Mouse (Mus musculus) urinary bladder, postnatal 36 days (tissue): Measurements from ENCODE around the gene Unc93b1.

ENCODE experiments used
- DNase-seq, 2 experiments: peaks; one replicate each; pipeline ENCODE4 v3.0.0; 2022; ENCODE audit warnings: low spot score in 2 of 2, mixed read lengths in 1 of 2

Unc93b1 gene

DNA sequence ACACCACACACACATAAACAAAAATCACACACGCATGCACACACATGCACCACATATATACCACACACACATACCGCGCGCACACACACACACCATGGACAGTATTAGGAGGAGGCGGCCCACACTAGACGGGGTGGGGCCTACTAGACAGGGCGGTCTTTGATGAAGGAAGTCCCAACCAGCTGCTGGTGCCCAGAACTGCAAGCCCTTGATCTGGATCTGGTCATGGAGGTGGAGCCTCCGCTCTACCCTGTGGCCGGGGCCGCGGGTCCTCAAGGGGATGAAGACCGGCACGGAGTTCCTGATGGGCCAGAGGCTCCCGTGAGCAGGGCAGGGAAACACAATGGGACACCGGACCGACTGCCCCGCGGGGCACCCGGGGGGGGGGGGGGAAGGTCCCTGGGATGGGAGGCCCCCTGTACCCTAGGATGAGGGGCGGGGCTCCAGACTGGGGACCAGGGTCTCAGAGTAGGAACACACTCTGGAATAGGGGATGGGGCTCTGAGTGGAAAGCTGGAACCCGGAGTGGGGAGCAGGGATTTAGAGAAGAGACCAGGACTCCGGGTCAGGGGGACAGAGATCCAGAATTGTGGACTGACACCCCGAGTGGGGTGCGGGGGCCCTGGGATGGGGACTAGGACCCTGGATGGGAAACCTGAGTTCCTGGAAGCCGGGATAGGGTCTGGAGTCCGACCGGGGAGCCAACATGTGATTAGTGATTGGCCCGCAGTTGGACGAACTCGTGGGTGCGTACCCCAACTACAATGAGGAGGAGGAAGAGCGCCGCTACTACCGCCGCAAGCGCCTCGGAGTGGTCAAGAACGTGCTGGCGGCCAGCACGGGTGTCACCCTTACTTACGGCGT lies at the start of gene Unc93b1:
Gene Unc93b1, plus strand, starts transcription at position 155 of the 864 bp plus-strand sequence.
- DNase-seq, result peak; percentile 52 to 72

DNA sequence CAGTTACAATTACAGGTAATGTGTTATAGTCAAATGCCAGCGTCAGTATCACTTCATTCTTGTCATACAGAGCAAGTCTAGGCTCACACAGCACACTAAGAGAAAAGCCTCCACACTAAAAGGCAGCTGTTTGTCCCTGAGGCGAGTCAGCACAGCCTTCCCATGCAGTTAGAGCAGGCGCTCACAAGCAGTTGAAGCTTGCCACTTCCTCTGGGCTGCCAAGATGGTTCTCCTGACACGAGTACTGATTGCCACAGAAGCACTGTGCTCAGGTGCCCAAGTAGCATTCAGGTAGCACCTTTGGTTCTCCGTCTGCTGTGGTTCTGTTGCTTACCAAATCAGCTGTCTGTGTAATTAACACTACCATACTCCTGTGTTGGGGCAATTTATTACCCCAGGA lies 45.9 kb upstream of the Unc93b1 start:
- DNase-seq, result no peak

DNA sequence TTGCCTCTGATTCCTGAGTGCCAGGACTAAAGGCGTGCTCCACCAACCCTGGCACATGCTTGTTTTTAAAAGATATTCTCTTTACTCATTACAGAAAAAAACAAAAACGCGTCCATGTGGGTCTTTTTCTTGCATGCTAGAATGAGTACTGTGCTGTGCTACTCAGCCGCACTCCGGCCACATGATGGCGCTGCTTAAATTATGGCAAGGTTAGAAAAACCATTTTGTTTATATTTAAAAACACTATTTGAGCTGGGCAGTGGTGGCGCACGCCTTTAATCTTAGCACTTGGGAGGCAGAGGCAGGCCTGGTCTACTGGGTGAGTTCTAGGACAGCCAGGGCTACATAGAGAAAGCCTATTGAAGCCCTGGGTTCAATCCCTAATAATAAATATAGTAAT lies 44.8 kb upstream of the Unc93b1 start:
- no peak for DNase-seq

DNA sequence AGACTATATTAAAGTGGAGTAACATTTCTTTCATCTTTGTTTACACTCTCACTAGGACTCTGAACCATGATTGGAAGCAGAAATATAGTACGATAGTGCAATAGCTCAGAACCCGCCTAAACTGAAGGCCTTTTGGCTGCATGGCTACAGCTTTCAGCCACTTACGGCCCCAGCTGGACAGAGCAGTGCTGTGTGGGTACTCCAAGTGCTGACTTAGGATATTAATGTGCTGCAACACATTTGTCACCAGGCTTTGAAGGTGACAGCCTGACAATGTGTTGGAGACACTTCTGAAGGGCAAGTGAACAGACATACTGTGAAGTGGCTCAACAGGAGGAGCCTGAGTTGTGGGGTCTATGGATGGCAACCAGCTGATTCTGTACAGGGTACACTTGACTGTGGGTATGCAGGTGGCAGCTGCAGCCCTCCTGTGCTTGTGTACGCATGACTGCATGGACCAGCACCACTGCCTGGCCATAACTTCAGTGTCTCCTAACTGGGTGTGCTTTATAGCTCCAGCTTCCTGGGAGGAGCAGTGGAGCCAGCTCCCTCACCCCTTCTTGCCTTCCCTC lies 41.4 kb upstream of the Unc93b1 start:
- DNase-seq, result no peak

DNA sequence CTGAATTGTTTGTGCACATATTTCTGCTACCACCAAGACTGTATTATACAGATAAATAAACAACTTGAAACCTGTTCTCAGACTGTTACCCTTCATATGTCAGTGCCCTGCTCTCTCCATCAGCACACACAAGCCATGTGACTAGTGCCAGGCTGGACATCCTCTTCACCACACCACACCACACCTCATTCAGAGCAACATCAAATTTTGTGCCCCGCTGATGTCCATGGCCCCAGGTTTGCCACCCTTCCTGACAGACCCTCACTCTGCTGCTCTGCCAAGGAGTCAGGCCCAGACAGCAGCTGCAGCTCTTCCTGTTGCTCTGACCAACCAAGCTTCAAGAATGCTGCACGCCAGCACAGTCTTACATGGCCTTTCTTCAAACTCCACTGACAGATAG lies 40.7 kb upstream of the Unc93b1 start:
- DNase-seq, result no peak

DNA sequence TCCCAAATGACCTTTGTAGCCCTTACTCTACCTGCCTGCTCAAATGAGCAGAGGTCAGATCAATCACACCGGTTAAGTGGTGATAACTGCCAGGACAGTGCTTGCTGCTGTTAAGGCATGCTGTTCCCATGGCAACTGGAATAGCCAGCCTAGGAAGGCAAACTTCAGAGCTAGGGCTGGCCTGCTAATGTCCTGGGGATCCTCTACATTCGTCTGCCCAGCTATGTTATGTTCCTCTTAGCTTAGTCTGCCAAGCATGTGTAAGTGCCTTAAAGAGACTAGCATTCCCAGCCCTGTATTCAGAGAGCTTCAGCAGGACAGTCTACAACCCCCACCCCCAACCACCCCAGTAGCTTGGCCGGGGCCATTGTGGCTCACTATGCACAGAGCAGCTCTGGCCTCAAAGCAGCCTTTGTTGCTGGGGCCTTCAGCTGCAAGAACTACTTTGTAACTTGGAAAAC lies 39.8 kb upstream of the Unc93b1 start:
- DNase-seq, result no peak

DNA sequence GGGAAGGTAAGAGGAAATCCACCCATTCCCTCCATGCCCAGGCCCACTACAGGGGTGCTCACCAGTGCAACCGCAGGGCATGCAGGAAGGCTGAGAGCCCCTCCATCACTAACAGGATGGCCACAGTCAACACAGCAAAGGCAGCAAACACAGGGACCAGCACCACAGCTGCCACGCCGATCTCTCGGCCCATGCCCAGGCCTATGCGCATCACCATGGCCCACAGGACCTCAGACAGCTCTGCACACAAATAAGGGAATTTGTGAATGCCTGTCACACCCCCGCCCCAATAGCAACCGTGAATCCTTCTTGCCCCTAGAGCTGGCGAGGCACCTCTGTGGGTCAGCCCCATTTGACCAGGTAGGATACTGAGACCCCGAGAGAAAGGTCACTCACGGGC lies 38.8 kb upstream of the Unc93b1 start:
- no peak for DNase-seq

DNA sequence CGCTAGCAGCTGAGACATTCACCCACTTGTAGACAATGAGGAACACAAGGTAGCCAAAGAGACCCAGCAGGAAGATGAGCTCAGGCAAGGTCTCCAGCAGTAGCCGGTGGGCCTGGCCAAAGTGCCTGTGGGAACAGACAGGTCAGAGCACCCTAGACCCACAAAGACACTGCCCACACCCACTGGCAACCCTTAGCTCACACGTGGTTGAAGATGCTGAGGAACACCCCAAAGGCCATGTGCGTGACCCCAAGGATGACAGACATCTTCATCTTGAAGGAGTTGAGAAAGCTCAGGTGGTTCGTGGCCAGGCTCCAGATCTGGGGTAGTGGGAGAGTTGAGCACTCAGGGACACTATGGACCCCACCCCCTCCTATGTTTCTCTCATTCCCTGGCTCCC lies 37.4 kb upstream of the Unc93b1 start:
- DNase-seq, result no peak

DNA sequence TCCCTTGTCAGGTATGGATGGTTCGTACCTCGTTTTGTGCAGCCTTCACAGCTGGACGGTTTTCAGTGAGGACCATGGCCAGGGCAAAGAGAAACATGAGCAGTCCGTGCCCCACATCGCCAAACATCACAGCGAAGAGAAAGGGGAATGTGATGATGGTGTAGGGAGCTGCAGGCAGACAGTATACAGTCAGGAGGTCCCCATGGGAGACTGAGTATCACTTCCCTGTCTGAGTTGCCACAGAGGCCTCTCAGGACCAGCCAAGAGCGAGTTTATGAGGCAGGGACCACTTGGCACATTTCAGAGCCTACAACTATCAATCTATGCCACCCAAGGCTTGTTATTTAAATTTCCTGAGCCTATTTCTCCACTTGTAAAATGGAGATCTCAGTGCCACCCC lies 36.0 kb upstream of the Unc93b1 start:
- DNase-seq, result no peak

DNA sequence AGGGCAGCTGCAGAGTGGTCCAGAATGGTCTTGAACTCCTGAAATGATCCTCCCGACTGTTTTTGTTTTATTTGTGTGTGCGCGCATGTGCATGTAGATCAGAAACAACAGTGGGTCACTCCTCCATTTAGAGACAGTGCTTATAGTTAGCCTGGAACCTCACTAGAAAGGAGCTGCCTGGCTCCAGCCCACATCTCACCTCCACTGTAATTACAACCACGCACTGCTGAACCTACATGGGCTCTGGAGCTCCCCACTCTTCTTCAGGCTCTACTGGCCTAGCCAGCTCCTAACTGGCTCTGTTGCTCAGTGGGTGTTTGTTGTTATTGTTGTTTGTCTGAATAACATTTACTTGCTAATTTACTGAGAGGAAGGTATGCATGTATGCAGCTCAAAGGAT lies 35.4 kb upstream of the Unc93b1 start:
- DNase-seq, result no peak

DNA sequence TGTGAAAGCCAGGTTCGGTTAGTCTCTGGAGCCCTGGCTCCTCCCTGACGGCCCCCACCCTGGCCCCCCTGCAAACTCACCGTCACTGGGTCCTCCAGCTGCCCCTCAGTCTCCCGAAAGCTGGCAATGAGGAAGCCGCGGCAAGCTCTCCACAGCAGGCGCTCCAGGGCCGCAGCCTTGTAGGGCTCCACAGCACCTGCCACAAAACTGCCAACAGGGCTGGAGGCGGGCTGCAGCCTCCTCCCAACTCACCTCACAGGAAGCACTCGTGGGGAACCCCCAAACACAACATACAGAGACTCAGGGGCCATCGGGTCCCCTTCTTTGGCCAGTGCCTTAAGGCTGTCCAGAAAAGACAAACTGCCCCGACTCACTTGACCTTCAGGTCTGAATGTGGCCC lies 32.0 kb upstream of the Unc93b1 start:
- DNase-seq, result no peak

DNA sequence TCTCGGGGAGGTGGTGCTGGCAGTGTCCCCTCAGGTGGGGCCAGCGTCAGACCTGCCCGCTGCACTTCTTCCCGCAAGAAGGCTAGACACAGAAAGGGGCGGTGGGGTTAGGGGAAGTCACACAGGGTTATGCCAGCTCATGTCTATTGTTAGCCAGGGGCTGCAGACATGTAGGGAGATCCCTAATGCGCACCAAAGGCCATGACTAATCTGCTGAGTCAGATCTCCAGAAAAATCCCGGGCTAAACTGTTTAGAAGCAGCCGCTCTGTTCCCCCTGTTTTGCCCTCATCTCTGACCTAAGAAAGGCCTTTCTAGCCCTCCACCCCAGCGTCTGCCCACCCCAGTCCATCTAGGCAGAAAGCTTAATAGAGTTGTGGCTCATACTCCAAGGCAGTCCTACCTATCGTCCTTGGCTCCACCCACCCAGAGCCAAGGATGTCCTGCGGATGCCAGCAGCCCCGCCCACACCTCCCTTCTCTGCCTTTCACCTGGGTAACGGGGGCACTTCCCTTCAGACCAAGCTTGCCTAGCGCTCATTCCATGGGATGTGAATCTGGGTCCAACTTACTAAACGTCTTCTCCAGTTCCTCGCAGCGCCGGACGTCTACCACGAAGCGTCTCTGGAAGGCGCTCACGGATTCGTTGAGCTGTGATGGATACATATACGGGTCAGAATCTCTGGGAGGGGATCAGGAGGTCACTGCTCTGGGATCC lies 31.2 kb upstream of the Unc93b1 start:
- DNase-seq, result no peak

DNA sequence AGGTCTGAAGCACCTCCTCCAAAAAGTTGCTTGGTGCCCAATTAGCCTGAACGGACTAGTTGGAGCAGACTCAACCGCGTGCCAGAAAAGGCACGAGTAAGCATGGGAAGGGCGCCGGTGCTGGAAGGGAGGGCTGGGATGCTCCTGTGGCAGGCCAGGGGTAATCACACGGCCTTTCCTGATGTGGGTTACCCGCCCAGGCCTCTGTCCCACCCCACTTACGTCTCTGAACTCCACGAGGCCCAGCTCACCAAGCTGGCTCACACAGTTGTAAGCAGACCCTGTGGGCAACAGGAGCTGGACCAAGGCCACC lies 30.7 kb upstream of the Unc93b1 start:
- no peak for DNase-seq

DNA sequence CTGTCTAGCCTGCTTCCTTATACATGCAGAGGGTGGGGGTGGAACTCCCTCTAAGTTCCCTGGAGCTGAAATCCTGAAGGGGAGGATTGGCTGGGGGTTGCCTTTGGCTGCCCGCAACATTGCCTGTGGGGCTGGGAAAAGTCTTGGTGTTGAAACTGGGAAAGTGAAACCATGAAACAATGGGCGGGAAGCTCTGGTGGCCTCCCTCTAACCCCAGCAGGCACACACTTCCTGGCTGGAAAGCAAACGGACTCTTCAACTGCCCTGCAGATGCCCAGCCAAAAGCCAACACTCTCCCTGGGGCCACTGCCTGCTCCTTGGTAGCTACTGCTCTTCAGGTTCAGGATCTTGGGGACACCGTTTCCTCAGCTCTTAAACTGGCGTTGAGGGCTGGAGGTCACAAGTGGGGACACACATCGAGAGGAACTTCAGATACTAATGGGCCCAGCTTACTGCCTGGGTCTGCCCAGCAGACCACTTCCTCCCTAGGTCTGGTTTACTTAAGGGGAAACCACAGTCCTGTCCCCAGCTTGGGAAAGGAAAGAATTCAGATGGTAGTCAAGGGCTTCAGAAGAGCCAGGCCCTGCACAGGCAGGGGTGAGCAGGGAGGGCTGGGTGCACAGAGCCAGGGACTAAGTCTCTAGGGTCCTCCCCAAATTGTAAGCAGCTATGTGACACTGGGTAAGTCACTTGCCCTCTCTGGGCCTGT lies 29.6 kb upstream of the Unc93b1 start:
- peak in 1 of 2 experiments; percentile 56 for DNase-seq

DNA sequence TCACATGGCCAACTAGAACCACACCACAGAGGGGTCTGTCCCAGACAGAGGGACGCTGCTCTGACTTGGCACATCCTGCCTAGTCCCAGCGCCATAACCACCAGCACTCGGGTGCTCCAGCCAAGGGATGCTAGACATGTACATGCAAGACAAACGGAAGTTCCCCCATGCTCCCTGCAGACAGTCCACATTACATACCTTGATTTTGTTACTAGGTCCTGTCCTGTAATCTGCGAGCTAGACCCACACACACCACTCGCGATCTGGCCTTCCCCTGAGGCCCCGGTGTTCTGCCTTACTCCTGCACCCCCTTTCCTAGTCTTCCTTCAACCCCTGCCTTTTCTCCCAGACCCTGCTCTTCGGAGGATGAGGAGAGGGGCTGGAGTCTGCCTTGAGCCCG lies 28.7 kb upstream of the Unc93b1 start:
- no peak for DNase-seq

DNA sequence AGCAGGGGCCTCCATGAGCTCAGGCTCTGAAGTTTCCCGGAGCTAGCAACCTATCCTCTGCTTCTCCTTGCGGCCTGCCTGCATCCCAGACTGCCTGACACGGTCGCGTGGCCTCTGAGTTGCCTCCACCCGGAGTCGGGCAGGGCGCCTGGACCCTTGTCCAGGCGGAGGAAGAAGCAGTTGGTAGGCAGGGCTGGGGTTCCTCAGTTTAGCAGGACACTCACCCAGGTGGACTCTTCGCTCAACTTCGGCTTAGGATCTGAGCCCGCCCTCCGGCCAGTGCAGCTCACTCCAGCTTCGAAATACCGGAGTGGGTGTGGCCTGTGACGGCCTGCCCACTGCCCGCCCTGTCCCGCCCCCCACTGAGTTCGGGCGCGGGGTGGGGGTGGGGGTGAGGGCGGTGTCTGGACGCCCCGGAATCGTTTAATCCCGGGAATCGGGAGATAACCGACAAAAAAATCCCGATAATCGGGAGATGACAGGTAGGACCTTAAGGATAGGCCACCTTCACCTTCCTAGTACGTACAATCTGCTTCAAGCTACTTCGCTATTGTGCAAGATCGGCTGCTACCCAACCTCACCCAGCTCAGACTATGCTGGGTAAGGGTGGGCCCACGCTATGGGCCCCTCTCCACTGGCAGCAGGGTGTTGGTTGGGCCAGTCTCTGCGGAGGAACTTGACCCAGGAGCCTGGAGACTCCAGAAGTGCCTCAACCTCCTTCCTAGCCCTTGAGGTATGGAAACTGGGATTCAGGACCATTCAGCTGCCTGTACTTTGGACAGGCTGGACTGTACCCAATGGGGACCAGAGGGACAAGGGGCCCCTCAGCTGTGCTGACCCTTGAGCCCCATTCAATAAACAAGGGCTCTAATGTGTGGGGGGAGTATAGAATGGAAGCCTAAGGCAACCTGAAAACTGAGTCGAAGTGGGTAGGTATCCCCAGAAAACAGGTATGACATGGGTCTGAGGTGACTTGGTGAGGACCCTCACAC lies 27.9 kb upstream of the Unc93b1 start, which contains the start of gene Tcirg1:
Gene Tcirg1, minus strand, starts transcription at position 339 of the 992 bp plus-strand sequence.
- peak; percentile 83 to 85 for DNase-seq

DNA sequence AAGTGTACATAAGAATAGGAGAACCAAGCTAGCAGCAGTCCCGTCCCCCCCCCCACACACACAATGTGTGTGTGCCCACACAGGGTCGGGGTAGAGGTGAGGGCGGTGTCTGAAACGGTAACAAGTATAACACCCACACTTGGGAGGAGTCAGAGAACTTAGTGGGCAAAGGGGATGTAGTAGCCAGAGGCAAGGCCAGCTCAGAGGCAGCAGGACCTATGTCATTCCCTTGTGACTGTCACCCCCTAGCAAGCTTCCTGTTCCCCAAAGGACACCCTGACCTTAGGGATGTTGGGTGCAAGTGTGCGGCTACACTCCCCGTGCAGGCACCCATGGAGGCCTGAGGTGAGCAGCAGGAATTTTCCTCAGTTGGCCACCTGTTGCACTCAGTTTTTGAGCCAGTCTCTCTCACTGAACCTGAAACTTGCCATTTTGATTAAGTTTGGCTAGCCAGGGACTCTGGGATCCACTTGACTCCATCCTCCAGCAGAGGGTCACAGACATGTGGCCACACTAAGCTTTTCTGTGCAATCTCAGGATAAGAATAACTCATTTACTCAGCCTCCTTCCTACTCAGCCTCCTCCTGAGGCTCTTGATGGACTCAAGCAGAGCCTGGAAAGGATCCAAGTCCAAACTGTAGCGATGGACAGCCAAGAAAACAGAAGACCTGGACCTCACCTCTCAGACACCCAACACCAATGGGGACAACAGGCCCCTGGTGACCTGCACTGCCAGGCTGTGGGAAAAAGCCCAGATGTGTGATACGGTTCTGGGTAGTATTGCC lies 26.9 kb upstream of the Unc93b1 start:
- no peak for DNase-seq

DNA sequence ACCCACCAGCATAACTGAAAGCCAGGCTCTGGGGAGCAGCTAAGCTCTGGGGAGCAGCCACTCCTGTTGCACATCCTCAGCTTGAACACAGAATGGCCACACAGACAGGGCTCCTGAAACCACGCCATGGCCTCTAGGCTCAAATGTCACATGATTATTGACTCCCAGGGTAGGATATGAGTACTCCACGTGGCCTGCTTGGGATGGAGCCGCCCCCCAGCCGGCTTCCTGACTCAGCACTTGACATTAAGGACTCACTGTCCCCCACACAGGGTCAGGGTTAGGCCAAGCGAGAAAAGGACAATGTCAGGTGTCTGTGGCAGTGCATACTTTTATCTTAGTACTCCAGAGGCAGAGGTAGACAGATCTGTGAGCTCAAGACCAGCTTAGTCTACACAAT lies 24.8 kb upstream of the Unc93b1 start:
- DNase-seq, result no peak

DNA sequence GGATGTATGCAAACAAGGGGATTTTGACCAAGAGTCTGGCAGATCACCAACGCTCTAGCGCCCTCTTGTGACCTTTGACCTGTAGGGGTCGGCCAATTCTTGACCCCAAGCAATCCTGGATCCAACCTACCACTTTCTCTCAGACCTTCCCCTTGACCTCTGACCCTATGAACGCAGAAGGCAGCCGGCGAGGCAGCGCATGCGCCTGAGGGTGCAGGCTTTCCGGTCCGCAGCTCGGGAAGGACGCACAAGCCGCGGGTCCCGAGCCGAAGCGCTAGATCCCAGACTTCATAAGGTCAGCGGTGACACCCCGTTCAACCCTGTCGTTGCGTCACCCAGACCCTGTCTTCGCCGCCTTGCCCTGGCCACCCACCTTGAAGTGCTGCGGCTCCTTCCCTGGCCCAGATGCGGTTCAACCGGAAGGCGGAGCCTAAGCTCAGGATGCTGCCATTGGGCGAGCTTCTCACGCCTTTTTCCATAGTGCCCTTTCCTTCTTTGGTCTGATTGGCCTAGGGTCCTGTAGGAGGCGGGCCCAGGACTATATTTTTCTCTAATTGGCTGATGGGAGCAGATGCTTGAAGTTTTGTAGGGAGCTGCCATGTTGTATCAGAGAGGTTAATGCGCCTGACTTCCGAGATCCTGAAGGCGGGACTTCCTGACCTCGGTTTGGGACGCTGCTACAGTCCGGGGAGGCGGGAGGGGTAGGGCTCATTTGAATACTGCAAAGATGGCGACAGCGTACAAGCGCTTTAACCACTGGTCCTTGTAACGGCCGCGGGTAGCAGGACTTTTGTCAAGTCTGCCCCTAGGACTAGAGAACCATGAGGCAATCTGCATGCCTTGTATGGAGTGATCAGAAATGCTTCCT lies 22.4 kb upstream of the Unc93b1 start, which contains the start of gene Ndufs8:
Gene Ndufs8, minus strand, starts transcription at position 438 of the 868 bp plus-strand sequence.
- DNase-seq, result peak; percentile 90 to 92
